In genomic region chr5:122798557-122799378, GRCm38 (mm10) we compare ENCODE assay signal across 8 mouse cellular contexts. TPM values are rescaled to one million over a fixed set of nuclear protein-coding genes. Genes with fewer than 3 reads are reported as not detected.
A peak's percentile ranks its signal among the peaks of the same experiment; 100 is the strongest.
DNase-seq lines count a peak whose midpoint lies in the region; ATAC-seq lines count a peak whose summit lies in the region.

No protein-coding gene starts in this region.

- H3K4me3 ChIP-seq in heart, embryonic 10.5 days: no peak overlapping the region
- no peak overlapping the region for H3K4me3 ChIP-seq in heart, embryonic 14.5 days (ENCODE audit: control insufficient read depth in 1 of 2, insufficient read depth in 1 of 2, low read depth in 1 of 2, low read length in 2 of 2)
- no peak overlapping the region for H3K4me3 ChIP-seq in liver, embryonic 15.5 days (replicated peaks)

- H3K9me3 ChIP-seq in heart, embryonic 10.5 days: no peaks in the 10 kb centered on the region
- no peaks in the 10 kb centered on the region for H3K9me3 ChIP-seq in heart, embryonic 14.5 days (ENCODE audit: control insufficient read depth, low read length)
- no peaks in the 10 kb centered on the region for H3K9me3 ChIP-seq in liver, embryonic 15.5 days (replicated peaks)

- H3K36me3 ChIP-seq in heart, embryonic 10.5 days: peaks cover 93% of the 10 kb centered on the region
- H3K36me3 ChIP-seq in heart, embryonic 14.5 days (ENCODE audit: control insufficient read depth, insufficient read depth, low read length): peaks cover 95% of the 10 kb centered on the region
- peaks cover 94% of the 10 kb centered on the region for H3K36me3 ChIP-seq in liver, embryonic 15.5 days (replicated peaks)

- H3K4me2 ChIP-seq in heart, embryonic 14.5 days (ENCODE audit: low read length): no peak overlapping the region; the same call in 1 of the 2 replicates
- peak overlapping the region; percentile 8; the same call in 1 of the 2 replicates for H3K4me2 ChIP-seq in liver, embryonic 15.5 days

- peak; percentile 96 for DNase-seq in heart, adult 11 months
- no peak for DNase-seq in heart, embryonic 10.5 days (ENCODE audit: low spot score)
- DNase-seq in cerebellum, postnatal 10 days: peak; percentile 92 to 94
- DNase-seq in kidney, postnatal 36 days: peak; percentile 48 to 76
- peak; percentile 79 for DNase-seq in ovary, postnatal 36 days (ENCODE audit: low spot score)
- no peak for DNase-seq in T-cell, adult 2 months (ENCODE audit: low spot score)

- peak; percentile 63 for ATAC-seq in heart, embryonic 14.5 days (ENCODE audit: insufficient number of reproducible peaks, insufficient read depth, low FRiP score, low read depth)
- ATAC-seq in liver, embryonic 15.5 days (ENCODE audit: insufficient read depth): peak; percentile 60

- H3K27ac ChIP-seq in heart, embryonic 10.5 days: no peak overlapping the region
- peak overlapping the region; percentile 40 to 67 for H3K27ac ChIP-seq in heart, embryonic 14.5 days (replicated peaks in 1 of 2; ENCODE audit: control insufficient read depth in 1 of 2, insufficient read depth in 1 of 2, low read depth in 2 of 2, low read length in 2 of 2)
- peak overlapping the region; percentile 71 for H3K27ac ChIP-seq in liver, embryonic 15.5 days (replicated peaks)

- no peak overlapping the region for H3K9ac ChIP-seq in heart, embryonic 14.5 days (ENCODE audit: low read length)
- no peak overlapping the region for H3K9ac ChIP-seq in liver, embryonic 15.5 days

- peaks cover 25% of the 10 kb centered on the region for H3K4me1 ChIP-seq in heart, embryonic 10.5 days
- peaks cover 22 to 55% of the 10 kb centered on the region in 2 experiments for H3K4me1 ChIP-seq in heart, embryonic 14.5 days (ENCODE audit: control insufficient read depth in 2 of 2, insufficient read depth in 2 of 2, low read length in 2 of 2)
- H3K4me1 ChIP-seq in liver, embryonic 15.5 days (replicated peaks): peaks cover 43% of the 10 kb centered on the region

- no peaks in the 10 kb centered on the region for H3K27me3 ChIP-seq in heart, embryonic 10.5 days (ENCODE audit: insufficient read depth, poor library complexity, severe bottlenecking)
- no peaks in the 10 kb centered on the region for H3K27me3 ChIP-seq in heart, embryonic 14.5 days (ENCODE audit: control insufficient read depth, insufficient read depth, low read length)
- H3K27me3 ChIP-seq in liver, embryonic 15.5 days: no peaks in the 10 kb centered on the region

- 69% methylated on average over 17 of the region's 17 CpGs for WGBS in heart, embryonic 10.5 days
- 40% methylated on average over 17 of the region's 17 CpGs for WGBS in heart, embryonic 14.5 days
- 56% methylated on average over 17 of the region's 17 CpGs for WGBS in liver, embryonic 15.5 days (ENCODE audit: insufficient replicate concordance)

RNA-seq across cellular contexts. Expression of gene Camkk2, which starts 19.6 kb away (rescaled TPM):
- 16.6 and 21.3 TPM in 2 replicates for polyA plus RNA-seq in heart, embryonic 10.5 days (2016; fragmentation: Nextera tagmentation; extraction: Ambion mirVana)
- polyA plus RNA-seq in heart, embryonic 14.5 days (2014; fragmentation: Nextera tagmentation; extraction: Ambion mirVana): 11.2 and 12.4 TPM in 2 replicates
- polyA plus RNA-seq in liver, embryonic 15.5 days (2015; fragmentation: Nextera tagmentation; extraction: Ambion mirVana): 8.9 and 11.4 TPM in 2 replicates

RNA-seq across cellular contexts. Expression of gene Anapc5, which starts 22.4 kb away (rescaled TPM):
- 405 and 415 TPM in 2 replicates for polyA plus RNA-seq in heart, embryonic 10.5 days (2016; fragmentation: Nextera tagmentation; extraction: Ambion mirVana)
- 327 and 338 TPM in 2 replicates for polyA plus RNA-seq in heart, embryonic 14.5 days (2014; fragmentation: Nextera tagmentation; extraction: Ambion mirVana)
- 220 and 221 TPM in 2 replicates for polyA plus RNA-seq in liver, embryonic 15.5 days (2015; fragmentation: Nextera tagmentation; extraction: Ambion mirVana)

RNA-seq across cellular contexts. Expression of gene Rnf34, which starts 51.1 kb away (rescaled TPM):
- polyA plus RNA-seq in heart, embryonic 10.5 days (2016; fragmentation: Nextera tagmentation; extraction: Ambion mirVana): 33.6 and 35.3 TPM in 2 replicates
- polyA plus RNA-seq in heart, embryonic 14.5 days (2014; fragmentation: Nextera tagmentation; extraction: Ambion mirVana): 30.1 and 34.7 TPM in 2 replicates
- polyA plus RNA-seq in liver, embryonic 15.5 days (2015; fragmentation: Nextera tagmentation; extraction: Ambion mirVana): 11.0 and 11.8 TPM in 2 replicates

Comparison
In these comparisons a context has a peak if more than half of its experiments do, and no peak if none do; other contexts are left out.
1. DNase-seq: peak in heart, adult 11 months (single experiment), cerebellum, postnatal 10 days (2 of 2), kidney, postnatal 36 days (2 of 2) and ovary, postnatal 36 days (single experiment); none in heart, embryonic 10.5 days (single experiment) and T-cell, adult 2 months (single experiment).